Mouse (Mus musculus) spleen, adult 18-20 months (tissue): Measurements from ENCODE around the gene Slc6a18.

ENCODE experiments used
- DNase-seq, 2 experiments: peaks; one replicate each; pipeline ENCODE4 v3.0.0; 2022; ENCODE audit warnings: mixed read lengths in 2 of 2

The Slc6a18 gene

GRCm38 (mm10) chr13:73685502-73685901 is 7.7 kb upstream of the Slc6a18 start:
- no peak for DNase-seq

DNA sequence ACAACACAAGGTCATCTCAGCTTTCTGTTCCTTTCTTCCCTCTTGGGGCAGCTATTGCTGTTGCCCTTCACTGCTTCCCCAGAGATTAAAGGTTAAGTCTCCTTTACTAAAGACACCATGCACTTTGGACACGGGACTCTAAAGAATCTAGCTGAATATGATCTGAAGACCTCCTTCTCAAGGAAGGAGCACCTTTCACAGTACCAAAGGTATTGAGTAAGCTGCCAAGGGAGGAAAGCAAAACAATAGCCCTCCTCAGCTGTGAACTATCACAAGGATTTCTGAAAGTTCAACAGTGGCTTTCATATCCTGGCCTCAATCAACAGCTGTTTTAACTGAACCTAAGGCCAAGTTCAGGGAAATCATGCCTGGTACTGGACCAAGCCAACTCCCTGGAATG is 6.6 kb upstream of the Slc6a18 start:
- DNase-seq = no peak

- DNase-seq = no peak
These were observed 5.9 kb upstream of the Slc6a18 start for GRCm38 (mm10) chr13:73683682-73684081.

- DNase-seq = no peak
These were observed 4.4 kb upstream of the Slc6a18 start for GRCm38 (mm10) chr13:73682226-73682625.

DNA sequence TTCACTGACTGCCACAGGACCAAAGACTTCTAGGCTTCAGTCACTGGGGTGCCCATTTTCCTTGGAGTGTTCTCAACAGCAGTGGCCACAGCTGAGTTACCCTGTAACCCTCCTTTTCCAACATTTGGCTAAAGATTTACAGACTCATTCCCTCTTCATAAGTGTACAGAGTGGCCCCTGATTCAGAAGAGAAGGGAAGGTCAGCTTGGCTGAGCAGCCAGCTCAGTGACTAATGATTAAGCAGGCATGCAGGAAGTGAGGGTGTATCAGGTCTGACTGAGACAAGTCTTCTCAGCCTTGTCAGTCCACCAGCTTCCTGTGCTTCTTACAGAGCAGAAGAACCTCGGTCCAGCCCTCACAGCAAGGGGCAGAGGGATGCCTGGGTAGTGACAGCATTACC is 2.6 kb upstream of the Slc6a18 start:
- DNase-seq = no peak

GRCm38 (mm10) chr13:73679311-73679710 is 1.5 kb upstream of the Slc6a18 start:
- DNase-seq = no peak

GRCm38 (mm10) chr13:73675161-73675560 is 2.7 kb downstream of the Slc6a18 start:
- DNase-seq = no peak

DNA sequence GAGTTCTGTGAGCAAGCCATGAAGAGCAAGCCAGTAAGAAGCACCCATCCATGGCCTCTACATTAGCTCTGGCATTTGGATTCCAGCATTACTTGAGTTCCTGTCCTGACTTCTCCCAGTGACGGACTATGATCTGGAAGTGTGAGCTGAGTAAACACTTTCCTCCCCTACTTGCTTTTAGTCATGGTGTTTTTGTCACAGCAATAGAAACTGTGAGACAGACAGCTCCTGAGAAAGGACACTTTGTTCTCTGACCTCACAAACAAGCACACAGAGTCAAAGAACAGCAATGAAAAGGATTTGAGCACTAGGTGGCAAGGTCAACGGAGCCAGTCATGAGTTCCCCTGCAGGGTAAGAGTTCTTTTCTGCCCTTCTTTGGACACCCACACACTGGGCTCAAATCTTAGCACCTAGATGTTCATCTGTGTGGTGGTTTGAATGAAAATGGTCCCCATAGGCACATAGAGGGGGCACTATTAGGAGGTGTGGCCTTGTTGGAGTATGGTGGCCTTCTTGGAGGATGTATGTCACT is 17.6 kb downstream of the Slc6a18 start:
- no peak for DNase-seq

- no peak for DNase-seq
These were observed 18.9 kb downstream of the Slc6a18 start for GRCm38 (mm10) chr13:73658953-73659352.

DNA sequence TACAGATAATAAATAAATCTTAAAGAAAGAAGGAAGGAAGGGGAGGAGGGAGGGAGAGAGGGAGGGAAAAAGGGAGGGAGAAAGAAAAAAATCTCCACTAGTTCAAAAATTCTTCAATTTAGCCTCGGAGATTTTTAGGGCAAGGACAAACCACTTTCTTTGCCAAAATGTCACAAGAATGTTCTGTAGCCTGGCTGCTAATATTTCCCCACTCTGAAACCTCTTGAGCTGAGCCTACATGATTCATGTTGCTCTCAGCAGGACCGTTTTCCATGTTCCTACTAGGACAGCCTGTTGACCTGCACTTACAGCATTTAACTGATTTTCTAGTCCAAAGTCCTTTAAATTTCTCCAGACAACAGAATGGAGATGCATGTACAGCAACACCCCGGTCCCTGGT is 22.8 kb downstream of the Slc6a18 start:
- no peak for DNase-seq

DNA sequence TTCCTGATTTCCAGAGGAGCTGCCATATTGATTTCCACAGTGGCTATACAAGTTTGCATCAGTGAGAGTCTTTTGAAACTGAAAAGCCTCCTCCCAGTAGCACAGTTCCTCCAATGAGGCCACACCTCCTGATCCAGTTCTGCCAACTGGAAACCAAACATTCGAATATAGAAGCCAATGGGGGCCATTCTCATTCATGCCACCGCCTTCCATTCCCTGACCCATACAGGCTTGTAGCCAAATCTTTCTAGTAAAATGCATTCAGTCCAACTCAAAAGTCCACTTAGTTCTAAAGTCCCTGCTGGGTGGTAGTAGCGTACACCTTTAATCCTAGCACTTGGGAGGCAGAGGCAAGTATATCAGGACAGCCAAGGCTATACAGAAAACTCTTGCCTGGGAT is 24.6 kb downstream of the Slc6a18 start:
- no peak for DNase-seq

- peak; percentile 19 to 48 for DNase-seq
These were observed 31.3 kb downstream of the Slc6a18 start for GRCm38 (mm10) chr13:73646397-73647087.

GRCm38 (mm10) chr13:73641296-73641695 is 36.5 kb downstream of the Slc6a18 start:
- DNase-seq = no peak

- no peak for DNase-seq
These were observed 40.0 kb downstream of the Slc6a18 start for GRCm38 (mm10) chr13:73637826-73638225.

- DNase-seq = no peak
These were observed 46.0 kb downstream of the Slc6a18 start for GRCm38 (mm10) chr13:73631837-73632236.

GRCm38 (mm10) chr13:73628586-73629113 is 49.2 kb downstream of the Slc6a18 start:
- no peak for DNase-seq

DNA sequence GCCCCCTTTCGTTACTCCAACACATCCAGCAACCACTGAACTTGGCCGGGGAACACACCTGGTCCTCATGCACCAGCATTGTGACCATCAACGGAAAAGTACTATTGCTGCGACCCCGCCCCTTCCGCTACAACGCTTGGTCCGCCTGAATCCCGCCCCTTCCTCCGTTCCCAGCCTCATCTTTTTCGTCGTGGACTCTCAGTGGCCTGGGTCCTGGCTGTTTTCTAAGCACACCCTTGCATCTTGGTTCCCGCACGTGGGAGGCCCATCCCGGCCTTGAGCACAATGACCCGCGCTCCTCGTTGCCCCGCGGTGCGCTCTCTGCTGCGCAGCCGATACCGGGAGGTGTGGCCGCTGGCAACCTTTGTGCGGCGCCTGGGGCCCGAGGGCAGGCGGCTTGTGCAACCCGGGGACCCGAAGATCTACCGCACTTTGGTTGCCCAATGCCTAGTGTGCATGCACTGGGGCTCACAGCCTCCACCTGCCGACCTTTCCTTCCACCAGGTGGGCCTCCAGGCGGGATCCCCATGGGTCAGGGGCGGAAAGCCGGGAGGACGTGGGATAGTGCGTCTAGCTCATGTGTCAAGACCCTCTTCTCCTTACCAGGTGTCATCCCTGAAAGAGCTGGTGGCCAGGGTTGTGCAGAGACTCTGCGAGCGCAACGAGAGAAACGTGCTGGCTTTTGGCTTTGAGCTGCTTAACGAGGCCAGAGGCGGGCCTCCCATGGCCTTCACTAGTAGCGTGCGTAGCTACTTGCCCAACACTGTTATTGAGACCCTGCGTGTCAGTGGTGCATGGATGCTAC is 50.9 kb downstream of the Slc6a18 start, which contains the start of gene Tert:
Gene Tert, plus strand, starts transcription at position 167 of the 805 bp plus-strand sequence.
- peak; percentile 36 to 58 for DNase-seq

DNA sequence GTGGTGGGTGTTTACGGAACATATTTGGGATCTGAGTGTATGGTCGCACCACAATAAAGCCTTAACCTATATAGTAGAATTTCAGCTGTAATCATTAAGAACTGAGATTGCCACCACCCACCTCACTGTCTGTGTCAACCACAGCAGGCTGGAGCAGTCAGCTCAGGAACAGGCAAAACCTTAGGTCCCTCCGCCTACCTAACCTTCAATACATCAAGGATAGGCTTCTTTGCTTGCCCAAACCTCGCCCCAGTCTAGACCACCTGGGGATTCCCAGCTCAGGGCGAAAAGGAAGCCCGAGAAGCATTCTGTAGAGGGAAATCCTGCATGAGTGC is 51.4 kb downstream of the Slc6a18 start:
- no peak for DNase-seq

- no peak for DNase-seq
These were observed 57.2 kb downstream of the Slc6a18 start for GRCm38 (mm10) chr13:73620637-73621036.

- DNase-seq = no peak
These were observed 59.4 kb downstream of the Slc6a18 start for GRCm38 (mm10) chr13:73618406-73618805.
